Mouse (Mus musculus): ENCODE data around the gene Tgif1. TPM values are rescaled to one million over a fixed set of nuclear protein-coding genes. Genes with fewer than 3 reads are reported as not detected.

Gene Tgif1
- total and polyA plus RNA-seq, 2 experiments from 2014 or later: 3.5 to 5.2 TPM

- TF ChIP-seq CTCF (IDR thresholded peaks at IDR 0.05; ENCODE audit: low read depth): no peak
- WGBS: 76% methylated on average over 4 of the region's 4 CpGs
- Histone ChIP-seq H3K27me3 (ENCODE audit: insufficient read depth, low read length) (no peaks in the 10 kb centered on the region), H3K4me1 (ENCODE audit: insufficient read depth) (0 out of 2 replicates have a peak, but pooled peaks cover 5% of the 10 kb centered on the region), H3K9ac (no peak overlapping the region), H3K9me3 (ENCODE audit: low read length) (no peaks in the 10 kb centered on the region), H3K4me2 (ENCODE audit: low read depth) (no peak overlapping the region), H3K4me3 (ENCODE audit: low read depth, low read length) (no peak overlapping the region), H3K36me3 (ENCODE audit: insufficient read depth) (no peaks in the 10 kb centered on the region; the same call in 1 of the 2 replicates), H3K27ac (ENCODE audit: low read depth, low read length) (no peak overlapping the region)
- no peak for DNase-seq
- no peak for ATAC-seq
Measured at GRCm38 (mm10) chr17:70795196-70795595, 58.1 kb downstream of the Tgif1 start.

GRCm38 (mm10) chr17:70794722-70795121 lies 58.6 kb downstream of the Tgif1 start:
- no peaks in the 10 kb centered on the region for H3K27me3 ChIP-seq (ENCODE audit: insufficient read depth, low read length)
- ATAC-seq (no peak), DNase-seq (no peak)
- H3K4me1 ChIP-seq (ENCODE audit: insufficient read depth): 0 out of 2 replicates have a peak, but pooled peaks cover 5% of the 10 kb centered on the region
- H3K9ac ChIP-seq: no peak overlapping the region
- no peak overlapping the region for H3K4me3 ChIP-seq (ENCODE audit: low read depth, low read length)
- H3K27ac ChIP-seq (ENCODE audit: low read depth, low read length): no peak overlapping the region
- TF ChIP-seq CTCF (IDR thresholded peaks at IDR 0.05; ENCODE audit: low read depth): no peak
- H3K4me2 ChIP-seq (ENCODE audit: low read depth): no peak overlapping the region
- WGBS: 53% methylated on average over 6 of the region's 6 CpGs
- no peaks in the 10 kb centered on the region for H3K9me3 ChIP-seq (ENCODE audit: low read length)
- H3K36me3 ChIP-seq (ENCODE audit: insufficient read depth): no peaks in the 10 kb centered on the region; the same call in 1 of the 2 replicates

- 6% methylated on average over 7 of the region's 7 CpGs for WGBS
- TF ChIP-seq CTCF (IDR thresholded peaks at IDR 0.05; ENCODE audit: low read depth): no peak
- Histone ChIP-seq H3K9me3 (ENCODE audit: low read length) (no peaks in the 10 kb centered on the region), H3K36me3 (ENCODE audit: insufficient read depth) (no peaks in the 10 kb centered on the region; the same call in 1 of the 2 replicates), H3K4me3 (ENCODE audit: low read depth, low read length) (no peak overlapping the region), H3K4me1 (ENCODE audit: insufficient read depth) (0 out of 2 replicates have a peak, but pooled peaks cover 5% of the 10 kb centered on the region), H3K9ac (no peak overlapping the region), H3K4me2 (ENCODE audit: low read depth) (no peak overlapping the region), H3K27ac (ENCODE audit: low read depth, low read length) (0 out of 2 replicates have a peak overlapping the region, but pooled peaks have one; percentile 10), H3K27me3 (ENCODE audit: insufficient read depth, low read length) (no peaks in the 10 kb centered on the region)
- peak; percentile 86 for ATAC-seq
- peak; percentile 43 for DNase-seq
Measured at GRCm38 (mm10) chr17:70794291-70794690, 59.1 kb downstream of the Tgif1 start.

MicroRNAs encoded within 50 kb of the gene (microRNA counts, 519-probe panel; counts per million panel counts)
- not detected for microRNA mmu-miR-1195

Small RNAs within 50 kb of the gene (microRNA-seq; reads per million reads assigned to microRNA genes)
- 0 reads per million in 2 experiments for gene Mir1195

Other genes with a start within 250 kb of the Tgif1 start
- 1.5 and 2.0 TPM in 2 replicates for gene Myom1, start 149.1 kb upstream of the Tgif1 start, total RNA-seq (2014; rRNA removed)
- 0.52 and 1.2 TPM in 2 replicates for gene Myom1, start 149.1 kb upstream of the Tgif1 start, polyA plus RNA-seq (2015; fragmentation: Nextera tagmentation; extraction: Ambion mirVana)
- 35.6 and 37.0 TPM in 2 replicates for gene Myl12a, start 149.3 kb upstream of the Tgif1 start, total RNA-seq (2014; rRNA removed)
- 80.4 and 80.8 TPM in 2 replicates for gene Myl12a, start 149.3 kb upstream of the Tgif1 start, polyA plus RNA-seq (2015; fragmentation: Nextera tagmentation; extraction: Ambion mirVana)